Mouse (Mus musculus): ENCODE data around the gene Slc38a8. TPM values are rescaled to one million over a fixed set of nuclear protein-coding genes. Genes with fewer than 3 reads are reported as not detected.

The Slc38a8 gene
- polyA plus RNA-seq, 1 experiment from 2014 or later, result not detected

DNA sequence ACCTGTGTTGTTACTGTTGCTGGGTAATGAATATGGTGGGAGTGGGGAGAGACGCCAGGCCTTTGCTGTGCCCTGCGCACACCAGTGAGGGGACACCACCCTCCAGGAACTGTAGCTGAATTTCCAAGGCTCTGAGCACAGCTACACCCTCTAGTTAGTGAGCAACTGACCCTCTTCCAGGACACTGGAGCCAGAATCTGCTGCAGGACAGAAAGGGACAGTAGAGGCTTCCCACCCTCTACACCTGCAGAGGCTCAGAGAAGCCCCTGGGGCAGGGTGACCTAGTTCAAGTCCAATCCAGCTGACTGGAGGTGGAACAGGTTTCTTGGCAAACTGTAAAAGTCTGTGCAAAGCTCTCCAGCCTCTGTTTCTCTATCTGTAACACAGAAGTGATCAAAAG, 62.1 kb downstream of the Slc38a8 start:
- Histone ChIP-seq H3K9me3 (ENCODE audit: control insufficient read depth, low read length) (no peaks in the 10 kb centered on the region), H3K9ac (ENCODE audit: low read length) (no peak overlapping the region), H3K4me1 (ENCODE audit: control insufficient read depth, insufficient read depth, low read length) (0 out of 2 replicates have a peak, but pooled peaks cover 2% of the 10 kb centered on the region), H3K36me3 (ENCODE audit: control insufficient read depth, insufficient read depth, low read length) (no peaks in the 10 kb centered on the region), H3K27ac (ENCODE audit: low read depth, low read length) (no peak overlapping the region), H3K4me3 (ENCODE audit: low read depth, low read length) (no peak overlapping the region), H3K27me3 (ENCODE audit: control insufficient read depth, insufficient read depth, low read length) (no peaks in the 10 kb centered on the region), H3K4me2 (ENCODE audit: low read depth) (no peak overlapping the region)
- DNase-seq (ENCODE audit: low spot score) (no peak), ATAC-seq (ENCODE audit: insufficient read depth, low FRiP score, low TSS enrichment) (no peak)
- 89% methylated on average over 2 of the region's 2 CpGs for whole genome bisulfite sequencing

DNA sequence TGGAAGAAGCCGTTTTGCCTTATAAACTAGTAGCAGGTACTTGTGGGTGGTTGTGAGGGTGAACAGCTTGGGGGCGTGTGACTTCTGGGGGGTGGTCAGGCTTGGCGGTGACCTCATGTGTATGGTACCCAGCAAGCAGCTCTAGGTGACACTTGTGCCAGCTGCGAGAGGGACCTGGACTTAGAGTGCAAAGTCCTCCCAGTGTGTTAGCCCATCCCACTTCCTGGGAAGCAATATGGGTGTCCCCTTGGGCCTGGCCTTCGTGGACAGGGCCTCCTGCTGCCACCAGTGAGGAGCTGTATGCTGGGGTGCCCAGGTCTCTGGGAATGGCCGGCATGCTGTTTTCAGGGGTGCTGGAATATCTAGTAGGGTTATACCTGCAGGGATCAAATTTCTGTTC, 62.6 kb downstream of the Slc38a8 start:
- Histone ChIP-seq H3K27me3 (ENCODE audit: control insufficient read depth, insufficient read depth, low read length) (no peaks in the 10 kb centered on the region), H3K27ac (ENCODE audit: low read depth, low read length) (no peak overlapping the region), H3K4me1 (ENCODE audit: control insufficient read depth, insufficient read depth, low read length) (0 out of 2 replicates have a peak, but pooled peaks cover 2% of the 10 kb centered on the region), H3K9me3 (ENCODE audit: control insufficient read depth, low read length) (no peaks in the 10 kb centered on the region), H3K9ac (ENCODE audit: low read length) (no peak overlapping the region), H3K4me2 (ENCODE audit: low read depth) (no peak overlapping the region), H3K36me3 (ENCODE audit: control insufficient read depth, insufficient read depth, low read length) (no peaks in the 10 kb centered on the region), H3K4me3 (ENCODE audit: low read depth, low read length) (no peak overlapping the region)
- 83% methylated on average over 6 of the region's 6 CpGs for WGBS
- ATAC-seq (ENCODE audit: insufficient read depth, low FRiP score, low TSS enrichment) (no peak), DNase-seq (ENCODE audit: low spot score) (no peak)

DNA sequence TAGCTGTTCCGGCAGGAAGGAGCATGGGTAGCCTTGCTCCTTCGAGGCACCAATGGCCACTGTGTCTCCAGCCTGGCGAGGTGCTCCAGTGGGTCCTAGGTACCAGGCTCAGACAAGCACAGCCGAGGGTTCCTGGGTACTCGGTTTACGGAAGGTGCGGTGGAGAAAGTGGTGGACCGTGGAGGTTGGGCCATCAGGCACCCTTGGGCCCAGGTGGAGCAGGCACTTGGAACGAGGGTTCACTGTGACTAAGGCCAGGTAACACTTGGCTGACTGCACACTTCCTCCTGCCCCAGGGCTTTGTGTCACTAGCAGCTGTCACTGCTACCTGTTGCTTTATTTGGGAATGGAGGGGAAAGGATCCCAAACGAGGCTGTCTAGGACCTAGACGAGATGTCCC, 64.0 kb downstream of the Slc38a8 start:
- WGBS, result 77% methylated on average over 11 of the region's 11 CpGs
- Histone ChIP-seq H3K36me3 (ENCODE audit: control insufficient read depth, insufficient read depth, low read length) (no peaks in the 10 kb centered on the region), H3K9me3 (ENCODE audit: control insufficient read depth, low read length) (no peaks in the 10 kb centered on the region)

DNA sequence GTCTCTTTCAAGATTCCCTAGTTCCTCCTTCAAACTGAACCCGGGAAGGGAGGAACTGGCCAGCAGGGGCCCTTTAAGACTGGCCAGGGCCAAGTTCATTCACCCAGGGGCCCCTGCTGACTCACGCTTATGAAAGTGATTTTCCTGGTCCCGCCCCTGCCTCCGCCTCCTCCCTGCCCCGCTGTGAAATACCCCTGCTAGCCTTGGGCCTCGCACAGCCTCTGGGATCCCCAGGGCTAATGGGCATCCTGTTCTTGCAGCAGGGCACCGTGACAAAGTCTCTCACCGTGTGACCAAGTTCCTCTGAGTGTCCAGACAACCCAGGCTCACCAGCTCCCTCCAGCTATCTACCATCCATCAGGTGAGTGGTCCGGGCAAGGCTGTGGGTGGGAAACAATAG, 64.6 kb downstream of the Slc38a8 start:
- 18% methylated on average over 9 of the region's 9 CpGs for WGBS
- DNase-seq (ENCODE audit: low spot score) (no peak), ATAC-seq (ENCODE audit: insufficient read depth, low FRiP score, low TSS enrichment) (no peak)
- Histone ChIP-seq H3K4me3 (ENCODE audit: low read depth, low read length) (no peak overlapping the region), H3K27me3 (ENCODE audit: control insufficient read depth, insufficient read depth, low read length) (no peaks in the 10 kb centered on the region), H3K27ac (ENCODE audit: low read depth, low read length) (no peak overlapping the region), H3K4me1 (ENCODE audit: control insufficient read depth, insufficient read depth, low read length) (0 out of 2 replicates have a peak, but pooled peaks cover 2% of the 10 kb centered on the region), H3K36me3 (ENCODE audit: control insufficient read depth, insufficient read depth, low read length) (no peaks in the 10 kb centered on the region), H3K9me3 (ENCODE audit: control insufficient read depth, low read length) (no peaks in the 10 kb centered on the region), H3K4me2 (ENCODE audit: low read depth) (no peak overlapping the region), H3K9ac (ENCODE audit: low read length) (no peak overlapping the region)

More for the DNA sequence above, 64.0 kb downstream of the Slc38a8 start:
- Histone ChIP-seq H3K4me1 (ENCODE audit: control insufficient read depth, insufficient read depth, low read length) (0 out of 2 replicates have a peak, but pooled peaks cover 2% of the 10 kb centered on the region), H3K9ac (ENCODE audit: low read length) (no peak overlapping the region), H3K27ac (ENCODE audit: low read depth, low read length) (no peak overlapping the region), H3K4me3 (ENCODE audit: low read depth, low read length) (no peak overlapping the region), H3K27me3 (ENCODE audit: control insufficient read depth, insufficient read depth, low read length) (no peaks in the 10 kb centered on the region), H3K4me2 (ENCODE audit: low read depth) (no peak overlapping the region)
- ATAC-seq (ENCODE audit: insufficient read depth, low FRiP score, low TSS enrichment) (no peak), DNase-seq (ENCODE audit: low spot score) (no peak)

DNA sequence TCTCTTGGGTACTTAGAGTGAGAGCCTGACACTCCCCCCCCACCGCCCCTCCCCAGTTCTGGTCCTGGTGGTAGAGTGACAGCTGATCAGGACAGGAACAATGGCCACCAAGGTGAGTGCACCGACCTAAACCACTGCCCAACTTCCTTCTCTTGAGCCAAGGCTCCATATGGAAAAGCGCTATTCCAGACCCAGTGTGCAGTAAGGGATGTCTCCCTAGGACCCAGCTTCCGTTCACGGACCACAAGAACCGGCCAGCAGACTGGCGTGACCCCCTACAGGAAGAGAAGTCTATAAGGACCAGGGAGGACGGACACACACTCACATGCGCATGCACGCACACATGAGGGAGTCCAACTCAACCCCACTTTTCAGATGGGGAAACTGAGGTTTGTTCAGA, 65.2 kb downstream of the Slc38a8 start:
- Histone ChIP-seq H3K4me1 (ENCODE audit: control insufficient read depth, insufficient read depth, low read length) (0 out of 2 replicates have a peak, but pooled peaks cover 2% of the 10 kb centered on the region), H3K27ac (ENCODE audit: low read depth, low read length) (no peak overlapping the region), H3K9ac (ENCODE audit: low read length) (no peak overlapping the region), H3K27me3 (ENCODE audit: control insufficient read depth, insufficient read depth, low read length) (no peaks in the 10 kb centered on the region), H3K4me3 (ENCODE audit: low read depth, low read length) (no peak overlapping the region), H3K36me3 (ENCODE audit: control insufficient read depth, insufficient read depth, low read length) (no peaks in the 10 kb centered on the region), H3K9me3 (ENCODE audit: control insufficient read depth, low read length) (no peaks in the 10 kb centered on the region), H3K4me2 (ENCODE audit: low read depth) (no peak overlapping the region)
- WGBS, result 86% methylated on average over 10 of the region's 10 CpGs
- ATAC-seq (ENCODE audit: insufficient read depth, low FRiP score, low TSS enrichment) (no peak), DNase-seq (ENCODE audit: low spot score) (no peak)

DNA sequence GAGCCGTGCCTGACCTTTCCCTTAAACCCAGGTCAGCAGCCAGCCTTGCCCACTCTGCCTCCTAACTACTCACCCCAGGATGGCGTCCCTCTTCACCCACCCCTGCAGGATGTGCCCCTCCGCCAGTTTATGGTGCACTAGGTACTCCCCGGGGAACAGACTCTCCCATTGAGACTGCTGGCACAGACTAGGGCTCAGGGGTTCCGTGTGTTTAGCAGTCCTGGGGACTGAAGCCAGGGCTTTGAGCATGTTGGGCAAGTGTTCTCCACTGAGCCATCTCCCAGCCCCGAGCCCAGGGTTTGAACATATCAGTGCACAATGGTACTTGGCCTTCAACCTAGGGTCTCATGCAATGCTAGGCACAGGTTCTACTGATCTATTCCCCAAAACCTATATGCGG, 66.0 kb downstream of the Slc38a8 start:
- H3K9me3 ChIP-seq (ENCODE audit: control insufficient read depth, low read length), result no peaks in the 10 kb centered on the region
- no peaks in the 10 kb centered on the region for H3K36me3 ChIP-seq (ENCODE audit: control insufficient read depth, insufficient read depth, low read length)
- H3K4me3 ChIP-seq (ENCODE audit: low read depth, low read length), result no peak overlapping the region
- DNase-seq (ENCODE audit: low spot score) (no peak), ATAC-seq (ENCODE audit: insufficient read depth, low FRiP score, low TSS enrichment) (no peak)
- H3K9ac ChIP-seq (ENCODE audit: low read length), result no peak overlapping the region
- H3K4me1 ChIP-seq (ENCODE audit: control insufficient read depth, insufficient read depth, low read length), result 0 out of 2 replicates have a peak, but pooled peaks cover 2% of the 10 kb centered on the region
- 89% methylated on average over 7 of the region's 7 CpGs for WGBS
- no peak overlapping the region for H3K27ac ChIP-seq (ENCODE audit: low read depth, low read length)
- no peaks in the 10 kb centered on the region for H3K27me3 ChIP-seq (ENCODE audit: control insufficient read depth, insufficient read depth, low read length)
- H3K4me2 ChIP-seq (ENCODE audit: low read depth), result no peak overlapping the region

DNA sequence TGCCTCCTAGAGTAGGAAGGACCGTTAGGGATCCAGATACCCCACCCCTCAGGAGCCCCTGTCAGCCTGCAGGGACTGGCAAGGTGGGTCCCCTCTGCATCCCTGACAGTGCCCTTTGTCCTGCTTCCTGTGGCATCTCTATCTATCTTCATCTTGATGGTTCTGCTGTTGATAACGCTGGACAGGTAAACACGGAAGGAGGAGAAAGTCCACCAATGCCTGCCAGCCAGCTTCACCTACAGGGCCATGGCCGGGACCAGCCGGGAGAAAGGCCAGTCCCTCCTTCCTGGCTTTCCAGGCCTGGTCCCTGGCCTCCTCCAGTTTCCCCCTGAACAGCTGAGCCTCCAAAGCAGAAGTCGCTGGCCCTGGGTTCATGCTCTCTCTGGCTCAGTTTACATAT, 66.9 kb downstream of the Slc38a8 start:
- DNase-seq (ENCODE audit: low spot score) (no peak), ATAC-seq (ENCODE audit: insufficient read depth, low FRiP score, low TSS enrichment) (no peak)
- H3K4me1 ChIP-seq (ENCODE audit: control insufficient read depth, insufficient read depth, low read length), result no peaks in the 10 kb centered on the region

DNA sequence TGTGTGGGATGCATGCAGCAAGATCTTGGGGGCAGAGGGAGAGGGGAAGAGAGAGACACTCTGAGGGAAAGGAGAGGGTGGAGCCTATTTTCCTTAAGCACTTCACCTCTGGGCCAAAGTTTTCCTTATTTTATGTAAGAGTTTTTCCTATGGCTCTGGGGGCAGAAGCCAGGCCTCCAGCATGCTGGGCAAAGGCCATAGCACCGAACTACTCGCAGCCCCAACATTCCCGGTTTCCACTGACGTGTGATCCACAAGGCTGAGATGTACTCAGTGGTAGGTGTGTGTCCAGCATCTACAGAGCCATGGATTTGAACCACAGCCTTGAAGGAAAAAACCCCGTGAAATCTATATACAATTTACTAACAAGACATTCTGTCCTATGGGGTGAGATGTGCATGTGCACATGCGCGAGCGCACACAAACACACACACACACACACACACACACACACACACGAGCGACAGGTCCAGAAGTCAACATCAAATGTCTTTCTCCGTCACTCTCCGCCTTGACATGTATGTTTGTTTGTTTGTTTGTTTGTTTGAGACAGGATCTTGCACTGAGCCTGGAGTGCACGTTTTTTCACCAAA, 67.8 kb downstream of the Slc38a8 start, which contains the start of gene Osgin1:
Gene Osgin1 (plus strand): TSS at position 543 of the 593 bp plus-strand sequence.
- no peaks in the 10 kb centered on the region for H3K36me3 ChIP-seq (ENCODE audit: control insufficient read depth, insufficient read depth, low read length)
- no peak within 1 kb of the TSS for H3K4me2 ChIP-seq (ENCODE audit: low read depth)
- H3K4me3 ChIP-seq (ENCODE audit: low read depth, low read length), result no peak within 1 kb of the TSS
- no peak within 1 kb of the TSS for H3K27ac ChIP-seq (ENCODE audit: low read depth, low read length)
- no peaks in the 10 kb centered on the region for H3K9me3 ChIP-seq (ENCODE audit: control insufficient read depth, low read length)
- WGBS, result 92% methylated on average over 13 of the region's 13 CpGs
- ATAC-seq (ENCODE audit: insufficient read depth, low FRiP score, low TSS enrichment) (no peak), DNase-seq (ENCODE audit: low spot score) (no peak)
- no peaks in the 10 kb centered on the region for H3K4me1 ChIP-seq (ENCODE audit: control insufficient read depth, insufficient read depth, low read length)
- no peaks in the 10 kb centered on the region for H3K27me3 ChIP-seq (ENCODE audit: control insufficient read depth, insufficient read depth, low read length)
- no peak within 1 kb of the TSS for H3K9ac ChIP-seq (ENCODE audit: low read length)

More for the DNA sequence above, 66.9 kb downstream of the Slc38a8 start:
- Histone ChIP-seq H3K4me3 (ENCODE audit: low read depth, low read length) (no peak overlapping the region), H3K36me3 (ENCODE audit: control insufficient read depth, insufficient read depth, low read length) (no peaks in the 10 kb centered on the region), H3K27me3 (ENCODE audit: control insufficient read depth, insufficient read depth, low read length) (no peaks in the 10 kb centered on the region), H3K9ac (ENCODE audit: low read length) (no peak overlapping the region), H3K9me3 (ENCODE audit: control insufficient read depth, low read length) (no peaks in the 10 kb centered on the region), H3K4me2 (ENCODE audit: low read depth) (no peak overlapping the region), H3K27ac (ENCODE audit: low read depth, low read length) (no peak overlapping the region)
- 86% methylated on average over 6 of the region's 6 CpGs for WGBS

DNA sequence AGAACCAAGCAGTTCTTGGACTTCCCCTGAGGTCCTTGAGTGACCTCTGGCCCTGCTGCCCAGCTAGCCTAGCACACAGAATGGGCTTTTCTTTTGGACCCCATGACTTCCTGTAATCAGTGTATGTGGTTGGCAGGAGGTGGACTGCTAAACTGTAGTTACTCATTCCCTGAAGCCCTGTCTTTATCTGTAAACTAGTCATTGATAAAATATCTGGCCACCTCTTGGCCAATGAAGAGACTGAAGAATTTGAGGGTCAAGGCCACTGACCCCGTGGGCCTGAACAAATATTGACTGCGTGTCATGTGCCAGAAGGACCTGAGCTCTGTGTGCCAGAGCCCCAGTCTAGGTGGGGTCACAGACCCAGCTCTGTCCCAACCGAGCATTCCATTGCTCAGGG, 69.1 kb downstream of the Slc38a8 start:
- Histone ChIP-seq H3K4me3 (ENCODE audit: low read depth, low read length) (no peak overlapping the region), H3K9ac (ENCODE audit: low read length) (no peak overlapping the region), H3K9me3 (ENCODE audit: control insufficient read depth, low read length) (no peaks in the 10 kb centered on the region), H3K36me3 (ENCODE audit: control insufficient read depth, insufficient read depth, low read length) (no peaks in the 10 kb centered on the region), H3K27ac (ENCODE audit: low read depth, low read length) (no peak overlapping the region), H3K27me3 (ENCODE audit: control insufficient read depth, insufficient read depth, low read length) (no peaks in the 10 kb centered on the region), H3K4me2 (ENCODE audit: low read depth) (no peak overlapping the region), H3K4me1 (ENCODE audit: control insufficient read depth, insufficient read depth, low read length) (no peaks in the 10 kb centered on the region)
- DNase-seq (ENCODE audit: low spot score) (no peak), ATAC-seq (ENCODE audit: insufficient read depth, low FRiP score, low TSS enrichment) (no peak)
- 54% methylated on average over 3 of the region's 3 CpGs for WGBS
